Mouse (Mus musculus): ENCODE measurements at regions not wholly inside any gene's neighbourhood (a gene's known extent, or its start where the extent isn't known, plus 50 kb on each side); places are given as distances from the start of the nearest gene placed in this dataset.
A peak's percentile ranks its signal among the peaks of the same experiment; 100 is the strongest.

DNA sequence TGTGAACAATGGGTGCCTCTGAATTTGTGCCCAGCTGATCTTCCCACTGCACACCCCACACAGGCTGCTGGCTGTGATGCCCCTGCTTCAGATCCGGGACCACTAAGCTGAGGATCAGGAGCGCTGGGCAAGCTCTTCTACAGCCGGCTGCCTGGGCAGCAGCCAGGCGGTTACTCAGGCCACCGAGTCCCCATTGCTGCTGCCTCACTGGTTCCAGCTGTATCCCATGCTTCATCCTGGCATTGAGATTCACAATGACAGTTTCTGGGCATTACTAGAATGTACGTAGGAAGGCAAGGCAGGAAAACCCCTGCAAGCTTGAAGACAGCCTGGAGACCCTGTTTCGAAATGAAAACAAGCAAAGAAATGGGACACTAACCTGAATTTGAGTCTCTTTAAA, 67.3 kb upstream of the Slc6a6 start:
- Histone ChIP-seq H3K9ac (ENCODE audit: low read depth, low read length) (peak overlapping the region; percentile 61), H3K4me2 (ENCODE audit: low read depth, low read length) (peak overlapping the region; percentile 72; the same call in 1 of the 2 replicates), H3K4me1 (ENCODE audit: control insufficient read depth, insufficient read depth, low read length) (peaks cover 11% of the 10 kb centered on the region), H3K9me3 (ENCODE audit: control insufficient read depth, low read length) (no peaks in the 10 kb centered on the region), H3K4me3 (ENCODE audit: low read length) (no peak overlapping the region; the same call in 1 of the 2 replicates), H3K27me3 (replicated peaks; ENCODE audit: control insufficient read depth, insufficient read depth, low read length) (no peaks in the 10 kb centered on the region), H3K36me3 (ENCODE audit: control insufficient read depth, insufficient read depth, low read length) (no peaks in the 10 kb centered on the region), H3K27ac (ENCODE audit: low read length) (no peak overlapping the region)
- no peak; the same call in 1 of the 2 replicates for ATAC-seq
- WGBS = 57% methylated on average over 7 of the region's 7 CpGs

DNA sequence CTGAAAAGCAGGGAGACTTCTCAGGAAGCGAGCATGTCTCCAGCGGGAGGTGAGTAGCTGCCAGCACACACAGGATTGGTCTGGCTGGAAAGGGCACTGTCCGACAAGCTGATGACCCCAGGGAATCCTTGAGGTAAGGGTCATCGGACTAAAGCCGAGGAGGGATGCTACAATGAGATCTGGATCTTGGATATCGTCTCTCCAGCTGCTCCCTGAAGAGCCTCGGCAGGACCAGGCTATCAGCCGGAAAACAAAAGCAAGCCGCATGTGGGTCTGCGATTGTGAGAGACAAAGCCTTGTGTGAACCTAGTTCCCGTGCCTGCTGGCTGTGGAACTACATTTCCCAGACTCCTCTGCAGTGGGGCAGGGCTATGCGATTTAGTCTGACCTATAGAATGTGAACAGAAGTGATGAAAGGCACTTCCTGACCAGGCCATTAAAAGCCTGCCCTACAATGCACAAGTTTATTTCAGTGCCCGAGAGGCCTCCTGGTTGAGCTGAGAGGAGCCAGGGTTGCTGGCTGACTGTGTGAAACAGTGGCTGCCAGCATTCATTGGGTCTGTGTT, 66.7 kb upstream of the Slc6a6 start:
- 4% methylated on average over 13 of the region's 13 CpGs for WGBS
- peak; percentile 94 for ATAC-seq
- peak overlapping the region; percentile 61 for H3K9ac ChIP-seq (ENCODE audit: low read depth, low read length)
- no peaks in the 10 kb centered on the region for H3K36me3 ChIP-seq (ENCODE audit: control insufficient read depth, insufficient read depth, low read length)
- peaks cover 11% of the 10 kb centered on the region for H3K4me1 ChIP-seq (ENCODE audit: control insufficient read depth, insufficient read depth, low read length)
- H3K9me3 ChIP-seq (ENCODE audit: control insufficient read depth, low read length) = no peaks in the 10 kb centered on the region
- no peak overlapping the region; the same call in 1 of the 2 replicates for H3K27ac ChIP-seq (ENCODE audit: low read length)
- peak overlapping the region; percentile 46 for H3K4me3 ChIP-seq (ENCODE audit: low read length)
- no peaks in the 10 kb centered on the region for H3K27me3 ChIP-seq (replicated peaks; ENCODE audit: control insufficient read depth, insufficient read depth, low read length)
- peak overlapping the region; percentile 72 for H3K4me2 ChIP-seq (ENCODE audit: low read depth, low read length)

DNA sequence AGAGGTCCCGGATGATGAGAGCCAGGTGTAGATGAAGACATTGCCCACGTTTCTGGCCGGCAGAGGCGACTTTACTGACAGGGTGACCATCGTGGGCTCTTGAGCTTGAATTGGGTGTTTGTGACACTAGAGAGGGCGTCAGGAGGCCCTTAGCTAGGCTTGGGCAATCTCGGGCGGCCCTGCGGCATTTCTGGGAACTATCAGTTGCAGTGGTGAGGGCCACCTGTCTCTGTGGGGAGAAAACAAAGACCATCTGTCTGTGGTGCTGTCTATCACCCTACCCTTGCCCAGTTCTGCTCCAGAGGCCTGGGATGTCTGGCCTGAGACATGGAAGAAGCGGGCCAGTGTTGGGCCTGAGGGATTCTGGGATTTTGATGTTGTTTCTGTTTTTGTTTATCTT, 66.2 kb upstream of the Slc6a6 start:
- H3K27me3 ChIP-seq (replicated peaks; ENCODE audit: control insufficient read depth, insufficient read depth, low read length) = no peaks in the 10 kb centered on the region
- H3K9me3 ChIP-seq (ENCODE audit: control insufficient read depth, low read length) = no peaks in the 10 kb centered on the region
- H3K27ac ChIP-seq (ENCODE audit: low read length) = no peak overlapping the region
- peak; percentile 13; the same call in 1 of the 2 replicates for ATAC-seq
- 76% methylated on average over 10 of the region's 10 CpGs for WGBS
- H3K9ac ChIP-seq (ENCODE audit: low read depth, low read length) = 0 out of 2 replicates have a peak overlapping the region, but pooled peaks have one; percentile 36
- H3K36me3 ChIP-seq (ENCODE audit: control insufficient read depth, insufficient read depth, low read length) = no peaks in the 10 kb centered on the region
- peaks cover 11% of the 10 kb centered on the region for H3K4me1 ChIP-seq (ENCODE audit: control insufficient read depth, insufficient read depth, low read length)
- no peak overlapping the region for H3K4me3 ChIP-seq (ENCODE audit: low read length)
- H3K4me2 ChIP-seq (ENCODE audit: low read depth, low read length) = peak overlapping the region; percentile 72; the same call in 1 of the 2 replicates

DNA sequence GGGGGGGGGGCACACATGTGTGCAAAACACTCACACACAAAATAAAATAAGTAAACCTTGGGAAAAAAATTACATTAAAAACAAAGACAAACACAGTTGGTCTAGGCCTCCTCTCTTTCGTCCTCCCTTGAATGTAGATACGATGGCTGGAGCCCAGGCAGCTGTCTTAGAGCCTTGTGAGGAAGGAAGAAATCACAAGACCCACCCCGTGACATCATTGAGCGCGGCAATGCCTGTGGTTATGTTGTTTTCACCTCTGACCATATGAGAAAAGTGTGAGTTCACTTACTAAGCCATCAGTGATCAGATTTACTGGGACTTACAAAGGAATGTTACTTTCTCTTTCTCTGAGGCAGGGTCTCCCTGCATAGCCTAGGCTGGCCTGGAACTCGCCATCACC, 64.8 kb upstream of the Slc6a6 start:
- H3K9ac ChIP-seq (ENCODE audit: low read depth, low read length) = no peak overlapping the region
- no peak overlapping the region for H3K4me3 ChIP-seq (ENCODE audit: low read length)
- ATAC-seq = no peak
- no peaks in the 10 kb centered on the region for H3K36me3 ChIP-seq (ENCODE audit: control insufficient read depth, insufficient read depth, low read length)
- WGBS = 89% methylated on average over 6 of the region's 6 CpGs
- no peaks in the 10 kb centered on the region for H3K27me3 ChIP-seq (replicated peaks; ENCODE audit: control insufficient read depth, insufficient read depth, low read length)
- no peaks in the 10 kb centered on the region for H3K9me3 ChIP-seq (ENCODE audit: control insufficient read depth, low read length)
- H3K4me2 ChIP-seq (ENCODE audit: low read depth, low read length) = no peak overlapping the region
- no peak overlapping the region for H3K27ac ChIP-seq (ENCODE audit: low read length)
- H3K4me1 ChIP-seq (ENCODE audit: control insufficient read depth, insufficient read depth, low read length) = peaks cover 11% of the 10 kb centered on the region

DNA sequence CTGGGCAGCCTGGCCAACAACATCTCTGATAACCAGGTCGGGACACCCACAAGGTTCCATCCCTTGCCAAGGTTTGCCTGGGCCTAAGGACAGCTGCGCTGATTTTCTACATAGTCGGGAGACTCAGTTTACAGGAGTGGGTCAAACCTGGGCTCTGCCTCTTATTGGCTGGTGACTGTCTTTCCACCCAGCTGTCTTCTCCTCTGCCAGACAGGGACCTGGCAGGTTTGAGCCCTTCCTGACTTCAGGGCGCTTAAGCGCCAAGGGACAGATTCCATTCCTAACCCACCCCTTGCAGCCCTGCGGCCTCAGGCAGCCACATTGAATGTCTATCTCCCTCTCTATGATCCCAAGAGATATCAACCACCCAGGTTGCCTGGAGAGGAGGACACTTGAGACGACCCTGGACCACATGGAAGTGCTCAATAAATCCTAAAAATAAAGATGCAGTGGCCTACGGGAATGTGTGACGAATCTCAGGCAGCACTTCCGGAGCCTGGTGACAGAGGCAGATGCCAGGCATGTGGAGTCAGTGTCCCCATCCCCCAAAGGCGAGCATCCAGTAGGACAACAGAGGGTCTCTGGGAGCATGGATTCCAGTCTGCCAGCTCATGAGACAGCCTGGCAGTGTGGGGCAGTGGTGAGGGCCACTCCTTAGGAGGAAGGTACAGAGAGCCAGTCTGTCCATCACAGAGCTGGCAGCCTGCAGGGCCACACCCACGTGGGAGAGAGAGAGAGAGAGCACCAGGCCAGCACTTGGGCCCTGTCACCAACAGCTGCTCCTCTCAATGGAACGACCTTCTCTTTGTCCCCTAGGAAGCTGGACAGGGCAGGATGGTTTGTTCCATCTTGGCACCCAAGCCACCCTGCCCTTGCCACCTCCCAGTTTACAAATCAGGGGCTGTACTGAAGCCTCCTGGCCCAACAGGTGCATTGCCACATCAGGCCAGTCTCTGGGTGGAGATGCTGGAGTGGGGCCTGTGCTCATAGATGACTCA, 63.8 kb upstream of the Slc6a6 start:
- Histone ChIP-seq H3K4me1 (ENCODE audit: control insufficient read depth, insufficient read depth, low read length) (peaks cover 11% of the 10 kb centered on the region), H3K36me3 (ENCODE audit: control insufficient read depth, insufficient read depth, low read length) (no peaks in the 10 kb centered on the region), H3K27me3 (replicated peaks; ENCODE audit: control insufficient read depth, insufficient read depth, low read length) (no peaks in the 10 kb centered on the region), H3K27ac (ENCODE audit: low read length) (no peak overlapping the region), H3K9ac (ENCODE audit: low read depth, low read length) (no peak overlapping the region), H3K9me3 (ENCODE audit: control insufficient read depth, low read length) (no peaks in the 10 kb centered on the region), H3K4me2 (ENCODE audit: low read depth, low read length) (no peak overlapping the region), H3K4me3 (ENCODE audit: low read length) (no peak overlapping the region)
- no peak for ATAC-seq
- WGBS = 78% methylated on average over 13 of the region's 13 CpGs

DNA sequence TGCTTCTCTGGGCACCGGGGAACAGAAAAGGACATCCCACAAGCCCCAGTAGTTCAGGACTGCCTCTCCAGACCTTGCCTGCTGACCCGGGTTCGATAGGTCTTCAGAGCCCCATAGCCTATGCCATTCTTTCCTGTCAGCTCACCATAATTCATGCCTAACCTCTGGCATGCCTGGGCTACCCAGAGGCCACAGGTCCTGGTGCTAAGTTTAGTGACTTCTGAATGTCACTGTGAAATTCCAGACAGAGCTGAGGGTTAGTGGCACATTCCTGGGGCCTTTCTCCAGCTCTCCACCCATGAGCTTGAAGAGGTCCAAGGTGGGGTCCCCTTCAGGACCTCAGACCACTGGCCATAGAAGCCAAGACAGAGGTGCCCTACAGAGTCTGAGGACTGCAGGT, 62.4 kb upstream of the Slc6a6 start:
- H3K9ac ChIP-seq (ENCODE audit: low read depth, low read length) = no peak overlapping the region
- no peak for ATAC-seq
- H3K36me3 ChIP-seq (ENCODE audit: control insufficient read depth, insufficient read depth, low read length) = no peaks in the 10 kb centered on the region
- peaks cover 9% of the 10 kb centered on the region for H3K4me1 ChIP-seq (ENCODE audit: control insufficient read depth, insufficient read depth, low read length)
- H3K27ac ChIP-seq (ENCODE audit: low read length) = no peak overlapping the region
- H3K4me3 ChIP-seq (ENCODE audit: low read length) = no peak overlapping the region
- WGBS = 72% methylated on average over 3 of the region's 3 CpGs
- H3K27me3 ChIP-seq (replicated peaks; ENCODE audit: control insufficient read depth, insufficient read depth, low read length) = no peaks in the 10 kb centered on the region
- no peak overlapping the region for H3K4me2 ChIP-seq (ENCODE audit: low read depth, low read length)
- no peaks in the 10 kb centered on the region for H3K9me3 ChIP-seq (ENCODE audit: control insufficient read depth, low read length)

DNA sequence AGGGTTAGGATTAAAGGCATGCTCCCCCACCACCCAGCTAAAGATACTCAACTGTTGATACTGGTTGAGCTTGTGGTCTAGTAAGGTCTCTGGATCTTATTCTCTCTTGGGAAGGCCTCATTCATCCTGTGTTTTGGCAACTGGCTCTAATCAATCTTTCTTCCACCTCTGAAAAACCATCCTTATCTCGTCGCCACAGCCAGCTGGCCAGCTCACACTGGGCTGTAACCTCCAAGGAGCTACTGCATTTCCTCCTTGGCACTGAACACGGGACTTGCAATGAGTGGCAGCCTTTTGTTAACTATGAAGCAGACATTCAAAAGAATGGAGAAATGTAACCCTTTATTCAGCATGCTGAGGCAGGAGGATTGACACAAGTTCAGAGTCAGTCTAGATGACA, 61.4 kb upstream of the Slc6a6 start:
- no peaks in the 10 kb centered on the region for H3K27me3 ChIP-seq (replicated peaks; ENCODE audit: control insufficient read depth, insufficient read depth, low read length)
- no peak overlapping the region for H3K9ac ChIP-seq (ENCODE audit: low read depth, low read length)
- WGBS = 48% methylated on average over 3 of the region's 3 CpGs
- no peak overlapping the region for H3K4me3 ChIP-seq (ENCODE audit: low read length)
- no peak overlapping the region for H3K27ac ChIP-seq (ENCODE audit: low read length)
- no peak overlapping the region for H3K4me2 ChIP-seq (ENCODE audit: low read depth, low read length)
- no peaks in the 10 kb centered on the region for H3K9me3 ChIP-seq (ENCODE audit: control insufficient read depth, low read length)
- H3K4me1 ChIP-seq (ENCODE audit: control insufficient read depth, insufficient read depth, low read length) = peaks cover 1% of the 10 kb centered on the region; the same call in 1 of the 2 replicates
- no peak for ATAC-seq
- no peaks in the 10 kb centered on the region for H3K36me3 ChIP-seq (ENCODE audit: control insufficient read depth, insufficient read depth, low read length)

DNA sequence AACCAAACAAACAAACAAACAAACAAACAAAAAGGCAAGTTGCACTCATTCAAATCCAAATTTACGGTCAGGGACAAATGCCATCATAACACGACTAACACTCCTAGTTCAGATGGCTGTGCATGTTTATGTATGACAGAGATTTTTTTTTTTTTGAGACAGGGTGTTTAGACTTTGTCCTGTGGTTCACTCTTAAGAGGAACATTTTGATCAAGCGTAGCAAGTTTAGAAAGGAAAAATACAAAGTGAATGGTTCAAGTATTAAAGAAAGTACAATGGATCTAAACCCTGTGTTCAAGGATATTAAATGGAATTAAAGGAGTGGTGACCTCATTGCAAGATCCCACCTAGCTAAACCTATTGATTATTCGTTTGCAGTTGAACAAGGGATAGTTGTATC, 60.2 kb upstream of the Slc6a6 start:
- Histone ChIP-seq H3K27ac (ENCODE audit: low read length) (no peak overlapping the region), H3K4me2 (ENCODE audit: low read depth, low read length) (no peak overlapping the region), H3K9ac (ENCODE audit: low read depth, low read length) (no peak overlapping the region), H3K27me3 (replicated peaks; ENCODE audit: control insufficient read depth, insufficient read depth, low read length) (no peaks in the 10 kb centered on the region), H3K9me3 (ENCODE audit: control insufficient read depth, low read length) (no peaks in the 10 kb centered on the region), H3K36me3 (ENCODE audit: control insufficient read depth, insufficient read depth, low read length) (no peaks in the 10 kb centered on the region), H3K4me3 (ENCODE audit: low read length) (no peak overlapping the region), H3K4me1 (ENCODE audit: control insufficient read depth, insufficient read depth, low read length) (no peaks in the 10 kb centered on the region)
- no peak for ATAC-seq
- WGBS = 82% methylated on average over 4 of the region's 4 CpGs

DNA sequence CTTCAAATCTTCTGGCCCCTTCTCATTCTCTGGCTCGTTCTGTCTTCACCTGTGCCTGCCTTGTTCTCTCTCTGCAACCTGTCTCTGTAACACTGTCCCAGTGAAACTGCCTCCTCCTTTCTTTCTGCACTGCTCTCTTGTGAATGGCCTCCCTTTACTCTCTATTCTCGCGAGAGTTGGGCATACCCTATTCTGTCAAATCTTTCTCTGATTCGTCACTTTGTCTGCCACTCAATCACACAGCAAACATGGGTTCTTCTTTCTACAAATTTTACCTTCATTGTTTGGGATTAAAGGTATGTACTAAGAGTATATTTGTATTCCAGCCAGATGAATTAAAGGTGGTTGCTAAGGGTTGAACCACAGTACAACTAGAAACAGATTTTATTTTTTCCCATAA, 54.6 kb upstream of the Slc6a6 start:
- no peak overlapping the region for H3K9ac ChIP-seq (ENCODE audit: low read depth, low read length)
- H3K4me1 ChIP-seq (ENCODE audit: control insufficient read depth, insufficient read depth, low read length) = no peaks in the 10 kb centered on the region
- 89% methylated on average over 4 of the region's 4 CpGs for WGBS
- H3K9me3 ChIP-seq (ENCODE audit: control insufficient read depth, low read length) = no peaks in the 10 kb centered on the region
- ATAC-seq = no peak
- H3K27me3 ChIP-seq (replicated peaks; ENCODE audit: control insufficient read depth, insufficient read depth, low read length) = no peaks in the 10 kb centered on the region
- H3K4me3 ChIP-seq (ENCODE audit: low read length) = no peak overlapping the region
- no peaks in the 10 kb centered on the region for H3K36me3 ChIP-seq (ENCODE audit: control insufficient read depth, insufficient read depth, low read length)
- no peak overlapping the region for H3K27ac ChIP-seq (ENCODE audit: low read length)
- no peak overlapping the region for H3K4me2 ChIP-seq (ENCODE audit: low read depth, low read length)
